Mouse (Mus musculus): Measurements from ENCODE around the gene Ttc26. TPM values are rescaled to one million over a fixed set of nuclear protein-coding genes. Genes with fewer than 3 reads are reported as not detected.
A peak's percentile ranks its signal among the peaks of the same experiment; 100 is the strongest.

Ttc26 gene
- 1 to 10 TPM; 2.8 to 5.7 TPM for total RNA-seq (2021)
- 0.39 and 0.52 TPM in 2 replicates for polyA plus RNA-seq (2012; rRNA removed)
- long read RNA-seq = 0 reads

DNA sequence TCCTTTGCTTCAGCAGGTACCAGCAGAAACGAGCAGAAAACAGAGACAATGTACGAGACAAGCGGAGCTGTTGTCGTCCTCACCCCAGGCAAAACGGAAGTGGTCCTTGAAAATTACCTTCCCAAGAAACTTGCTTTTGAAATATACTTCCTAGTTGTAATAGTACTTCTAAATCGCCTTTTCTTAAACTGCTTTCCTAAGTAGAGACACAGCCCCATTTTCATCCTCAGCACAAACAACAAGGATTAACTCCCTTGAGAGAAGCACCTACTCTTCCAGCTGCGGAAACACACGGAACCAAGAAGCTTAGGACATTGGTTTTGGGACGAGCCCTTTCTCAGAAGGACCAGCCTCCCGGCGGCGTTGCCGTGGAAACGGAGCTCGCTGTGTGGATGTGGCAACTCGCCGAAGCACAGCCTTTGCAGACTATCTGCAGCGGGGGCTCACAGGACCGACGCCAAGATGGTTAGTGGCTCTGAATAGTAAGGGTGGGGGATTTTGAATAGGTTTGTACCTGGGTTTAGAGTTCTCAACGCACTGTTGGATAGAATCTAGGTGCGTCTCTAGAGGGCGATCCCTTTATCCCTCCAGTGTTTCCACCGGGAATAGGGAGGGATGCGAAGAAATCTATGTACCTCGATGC is at the start of gene Ttc26:
Gene Ttc26, plus strand, starts transcription at position 341 of the 643 bp plus-strand sequence.
- peak; percentile 83 for DNase-seq

DNA sequence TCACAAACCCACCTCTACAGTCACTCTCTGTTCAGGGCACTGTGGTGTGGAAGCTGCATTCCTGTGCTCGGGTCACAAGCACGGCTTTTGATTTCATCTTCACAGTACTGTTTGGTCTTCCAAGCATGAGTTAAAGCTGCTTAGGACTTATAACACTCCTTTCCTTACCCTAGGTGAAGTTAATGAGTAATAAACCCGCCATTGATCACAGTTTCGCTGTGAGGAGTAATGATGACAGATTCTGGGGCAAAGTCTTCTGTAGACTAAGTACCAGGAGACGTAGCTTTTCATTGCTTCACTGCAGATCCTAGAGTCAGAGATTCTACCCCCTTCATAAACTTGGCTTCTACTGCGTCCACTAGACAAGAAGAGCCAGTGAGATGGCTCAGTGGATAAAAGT is 46.0 kb upstream of the Ttc26 start:
- DNase-seq = no peak

DNA sequence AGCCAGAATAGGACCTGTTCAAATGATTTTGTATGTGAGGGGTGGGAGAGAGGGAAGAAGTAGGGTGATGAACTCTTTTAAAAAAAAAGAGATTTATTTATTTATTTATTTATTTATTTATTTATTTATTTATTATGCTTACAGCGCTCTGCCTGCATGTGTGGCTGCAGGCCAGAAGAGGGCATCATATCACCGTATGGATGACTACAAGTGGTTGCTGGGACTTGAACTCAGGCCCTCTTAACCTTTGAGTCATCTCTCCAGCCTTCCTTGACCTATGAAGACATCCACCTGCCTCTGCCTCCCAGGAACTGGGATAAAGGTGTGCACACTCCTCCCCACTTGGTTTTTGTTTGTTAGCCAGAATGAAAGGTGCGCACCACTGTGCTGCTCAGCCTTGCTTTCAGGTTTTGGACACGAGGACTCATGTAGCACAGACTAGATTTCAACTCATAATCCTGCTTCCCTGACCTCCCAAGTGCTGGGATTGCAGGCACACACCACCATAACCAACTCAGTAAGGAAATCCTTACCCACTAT is 44.0 kb upstream of the Ttc26 start:
- DNase-seq = peak; percentile 21

DNA sequence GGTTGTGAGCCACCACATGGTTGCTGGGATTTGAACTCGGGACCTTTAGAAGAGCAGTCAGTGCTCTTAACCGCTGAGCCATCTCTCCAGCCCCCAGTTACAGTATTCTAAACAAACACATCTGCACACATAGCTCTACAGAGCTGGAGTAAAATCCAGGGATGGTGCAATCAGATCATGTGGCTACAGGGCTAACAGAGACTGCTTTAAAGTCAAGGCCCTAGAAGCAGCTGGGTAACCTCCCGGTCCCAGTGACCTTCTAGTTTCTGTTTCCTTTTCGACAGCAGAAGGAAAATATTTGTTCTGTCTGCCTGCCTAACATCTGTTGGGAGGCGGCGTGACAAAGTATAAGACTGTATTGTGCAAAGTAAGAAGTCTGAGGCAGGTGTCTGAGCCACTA is 43.3 kb upstream of the Ttc26 start:
- DNase-seq = peak; percentile 84

DNA sequence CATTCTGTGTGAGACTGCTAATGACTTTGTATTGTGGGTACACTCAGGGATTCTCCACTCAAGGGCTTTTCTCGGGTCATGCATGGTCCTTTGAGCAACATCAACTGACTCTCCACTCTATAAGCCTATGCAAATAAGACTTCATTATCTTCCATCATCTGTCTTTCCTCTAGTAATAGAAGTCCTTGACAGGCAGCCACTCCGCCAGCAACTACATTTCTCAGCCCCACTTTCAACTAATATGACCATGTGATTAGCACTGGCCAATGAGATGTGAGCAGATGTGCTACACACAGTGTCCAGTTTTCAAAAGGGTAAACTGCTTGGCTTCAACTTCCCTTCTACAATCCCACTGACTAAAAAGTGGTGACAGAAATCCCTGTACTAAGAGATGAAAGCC is 42.2 kb upstream of the Ttc26 start:
- DNase-seq = peak; percentile 40

DNA sequence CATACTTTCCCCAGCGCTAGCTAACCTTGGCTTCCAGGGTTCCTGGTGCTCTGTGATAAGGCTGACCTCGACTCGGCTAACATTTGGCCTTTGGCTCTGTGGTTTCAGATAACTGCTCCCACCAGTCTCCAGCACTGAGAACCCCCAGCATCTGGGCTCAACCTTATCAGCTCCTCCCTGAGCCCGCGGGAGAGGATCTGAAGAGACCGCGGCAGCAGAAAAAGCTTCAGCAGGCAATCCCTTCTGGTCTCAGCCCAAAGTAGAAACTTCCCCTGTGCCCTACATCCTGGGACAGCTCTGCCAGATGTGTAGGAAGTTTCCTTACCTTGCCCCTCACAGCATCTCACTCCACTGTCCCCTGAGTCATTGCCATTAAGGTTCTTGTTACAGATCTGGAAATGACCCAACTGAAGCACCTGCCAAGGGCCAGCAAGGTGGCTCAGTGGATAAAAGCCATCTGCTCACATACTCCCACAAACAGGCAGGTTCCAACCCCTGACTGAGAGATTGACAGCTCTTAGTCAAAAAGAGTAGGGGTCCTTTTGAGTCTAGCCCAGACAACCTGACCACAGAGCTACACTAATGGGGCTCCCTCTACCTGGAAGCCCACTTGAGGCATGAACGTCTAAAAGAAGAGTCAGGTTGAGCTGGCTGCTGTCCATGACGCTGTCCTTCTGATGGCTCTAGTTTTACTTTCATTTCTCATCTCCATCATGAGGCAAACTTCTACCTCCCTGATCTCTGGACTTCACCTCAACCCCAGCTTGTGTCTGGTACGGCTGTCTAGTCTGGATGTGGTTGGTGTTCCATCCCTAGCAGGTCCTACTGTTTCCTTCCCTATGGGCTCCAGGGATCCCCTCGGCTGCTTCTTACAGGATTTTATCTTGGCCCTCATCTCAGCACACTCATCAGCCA is 39.3 kb upstream of the Ttc26 start:
- DNase-seq = peak; percentile 37

DNA sequence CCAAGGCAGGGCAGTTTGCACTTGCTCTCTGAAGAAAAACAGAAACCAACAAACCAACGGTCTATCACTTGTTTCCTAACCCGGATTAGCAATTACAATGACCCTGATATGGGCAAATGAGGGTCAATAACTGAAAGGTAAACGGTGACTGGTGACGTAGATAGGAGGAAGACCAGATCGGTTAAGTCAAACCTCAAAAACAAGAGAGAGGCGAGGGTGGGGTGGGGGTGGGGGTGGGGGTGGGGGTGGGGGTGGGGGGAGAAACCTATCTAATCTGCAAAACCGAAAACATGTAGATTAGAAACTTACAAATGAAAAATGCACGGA is 38.6 kb upstream of the Ttc26 start:
- no peak for DNase-seq

DNA sequence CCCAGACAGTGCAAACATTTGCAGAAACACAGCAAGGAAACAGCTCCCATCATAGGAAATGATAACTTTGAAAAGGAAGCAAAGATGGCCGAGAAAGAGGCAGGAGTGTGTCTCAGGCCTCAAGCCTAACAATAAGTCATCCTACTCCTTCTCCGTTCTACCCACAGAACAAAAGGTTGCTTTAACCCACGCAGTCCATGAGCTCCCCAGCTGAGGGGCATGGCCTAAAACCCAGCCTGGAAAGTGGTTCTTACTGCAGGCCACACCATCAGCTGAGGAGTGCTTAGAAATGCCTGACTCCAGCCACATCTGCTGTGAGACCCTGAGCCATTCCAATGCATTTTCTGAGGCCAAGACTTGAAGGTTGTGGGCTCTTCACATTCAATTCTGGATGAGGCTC is 37.7 kb upstream of the Ttc26 start:
- no peak for DNase-seq

DNA sequence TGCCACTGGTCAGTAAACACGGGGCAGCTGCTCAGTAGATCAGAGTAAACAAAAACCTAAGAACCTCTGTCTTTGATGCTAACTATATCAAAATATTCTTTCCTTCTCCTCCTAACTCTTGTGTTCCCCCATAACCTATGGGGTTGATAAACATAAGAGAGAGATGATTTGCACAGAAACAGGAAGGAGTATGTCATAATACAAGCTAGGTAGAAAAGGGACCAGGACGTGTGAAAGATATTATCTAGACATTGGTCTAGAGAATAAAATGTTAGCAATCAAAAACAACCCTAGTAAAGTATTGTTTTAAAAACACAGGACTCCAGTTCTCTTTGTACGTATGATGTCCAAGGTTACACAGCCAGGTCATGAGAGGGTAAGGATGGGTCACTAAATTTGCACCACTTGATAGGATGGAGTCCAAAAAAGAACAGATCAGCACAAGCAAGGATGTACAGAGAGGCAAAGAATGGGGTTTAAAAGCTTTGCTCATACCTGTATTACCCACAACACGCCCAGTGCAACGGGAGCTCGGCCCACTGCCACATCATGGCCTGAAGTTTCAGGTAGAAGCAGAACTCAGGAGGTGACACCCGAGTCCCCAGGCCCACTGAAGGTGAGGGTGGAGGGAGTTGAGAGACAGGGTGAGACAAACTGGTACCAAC is 37.1 kb upstream of the Ttc26 start:
- no peak for DNase-seq

DNA sequence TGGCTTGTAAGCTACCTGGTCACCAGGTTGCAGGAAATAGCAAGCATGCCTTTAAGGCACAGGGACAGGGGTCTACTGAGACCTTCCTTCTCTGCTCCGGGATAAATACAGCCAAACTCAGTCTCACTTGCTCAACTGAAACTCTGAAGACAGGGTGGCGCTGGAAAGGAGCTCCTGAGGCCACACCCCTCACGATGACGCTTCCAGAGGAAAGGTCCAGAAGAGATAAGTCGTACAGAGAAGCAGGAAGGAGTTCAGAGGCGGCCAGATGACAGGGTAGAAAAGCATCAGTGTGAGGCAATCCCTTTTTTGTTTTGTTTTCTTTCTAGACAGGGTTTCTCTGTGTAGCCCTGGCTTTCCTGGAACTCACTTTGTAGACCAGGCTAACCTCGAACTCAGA is 35.5 kb upstream of the Ttc26 start:
- peak; percentile 85 for DNase-seq

DNA sequence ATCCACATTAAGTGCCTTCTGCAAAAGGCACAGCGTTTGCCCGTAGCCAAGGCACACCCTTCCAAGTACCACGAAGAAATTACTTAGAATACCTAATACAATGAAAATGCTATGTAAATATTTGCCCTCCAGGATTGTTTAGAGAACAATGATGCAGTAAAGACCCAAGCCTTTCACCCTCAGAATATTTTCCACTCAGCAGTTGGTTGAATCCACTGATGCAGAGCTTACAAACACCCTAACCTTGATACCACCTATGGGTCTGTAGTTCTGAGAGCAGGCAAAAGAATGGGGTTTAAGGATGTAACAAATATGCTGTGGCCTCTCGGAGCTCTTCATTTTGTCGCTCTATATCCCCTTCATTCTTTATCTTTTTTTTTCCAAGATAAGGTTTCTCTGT is 33.4 kb upstream of the Ttc26 start:
- no peak for DNase-seq

DNA sequence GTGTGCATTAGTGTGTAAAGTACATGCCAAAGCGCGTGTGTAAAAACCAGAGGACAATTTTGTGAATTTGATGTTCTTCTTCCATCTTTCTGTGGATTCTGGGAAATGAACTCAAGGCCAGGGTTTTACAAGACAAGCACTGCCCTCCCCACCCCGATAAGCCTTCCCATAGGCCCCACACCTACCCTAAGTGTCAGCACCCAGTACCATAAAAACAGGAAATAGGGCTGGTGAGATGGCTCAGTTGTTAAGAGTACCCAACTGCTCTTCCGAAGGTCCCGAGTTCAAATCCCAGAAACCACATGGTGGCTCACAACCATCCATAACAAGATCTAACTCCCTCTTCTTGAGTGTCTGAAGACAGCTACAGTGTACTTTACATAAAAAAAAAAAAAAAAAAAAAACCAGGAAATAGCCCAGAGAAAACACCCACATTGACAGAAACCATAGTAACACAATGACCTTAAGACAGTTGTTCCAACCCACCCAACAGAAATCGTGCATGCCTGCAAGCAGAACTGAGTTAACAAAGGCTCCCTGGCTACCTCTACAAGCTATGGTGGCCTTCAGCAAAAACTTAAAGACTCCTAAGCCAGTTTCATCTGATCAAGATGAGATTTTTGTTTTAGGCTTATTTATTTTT is 32.3 kb upstream of the Ttc26 start:
- DNase-seq = no peak

DNA sequence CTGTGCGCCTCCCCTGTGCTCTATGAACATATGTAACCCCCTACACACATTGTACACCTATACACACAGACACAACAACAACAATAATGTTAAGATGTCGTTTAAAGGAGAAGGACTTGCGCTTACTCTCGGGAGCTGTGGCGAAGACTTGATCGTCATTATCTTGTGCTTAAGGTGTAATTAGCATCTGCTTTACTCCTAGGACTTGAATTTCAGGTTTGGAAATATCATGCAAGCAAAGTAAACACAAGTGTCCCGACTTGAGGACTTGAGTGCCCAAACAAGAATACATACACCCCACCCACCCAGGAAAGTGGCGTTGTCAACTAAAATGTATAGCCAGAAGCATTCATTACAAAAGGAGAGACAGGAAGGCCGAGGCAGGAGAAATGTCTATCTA is 31.5 kb upstream of the Ttc26 start:
- no peak for DNase-seq

DNA sequence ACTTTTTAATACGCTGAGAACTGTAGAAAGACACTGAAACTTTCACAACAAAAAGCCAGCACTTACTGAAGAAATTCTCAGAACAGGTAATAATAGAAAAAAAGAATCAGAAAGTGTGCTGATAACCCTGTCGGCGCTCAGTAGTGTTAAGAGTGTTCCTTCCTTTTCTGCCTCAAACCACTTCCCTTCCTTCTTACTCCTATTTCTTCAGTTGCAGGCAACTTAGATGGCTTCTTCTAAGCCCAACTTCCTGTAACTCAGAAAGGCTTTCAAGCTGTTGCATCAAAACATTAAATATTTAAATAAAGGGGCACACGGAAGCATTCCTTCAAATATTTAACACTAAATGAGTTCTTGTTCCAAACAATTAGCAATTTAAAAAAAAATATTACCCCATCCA is 29.3 kb upstream of the Ttc26 start:
- no peak for DNase-seq

DNA sequence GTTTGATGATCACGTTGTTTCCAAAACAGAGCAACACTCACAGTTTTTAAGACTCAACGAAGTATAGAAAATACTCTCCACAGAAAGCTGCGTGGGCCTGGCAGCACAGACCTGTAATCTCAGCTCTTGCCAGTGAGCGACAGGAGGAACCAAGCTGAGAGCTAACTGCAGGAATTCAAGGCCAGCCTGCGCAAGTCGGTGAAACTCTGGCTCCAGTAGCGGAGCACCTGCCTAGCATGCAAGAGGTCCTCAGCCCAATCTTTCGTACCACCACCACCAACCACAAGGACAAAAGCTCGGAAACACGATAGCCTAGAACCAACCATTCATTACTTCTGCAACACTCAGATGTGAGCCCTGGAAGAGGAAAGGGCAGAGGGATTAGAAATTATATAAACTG is 28.8 kb upstream of the Ttc26 start:
- peak; percentile 62 for DNase-seq

DNA sequence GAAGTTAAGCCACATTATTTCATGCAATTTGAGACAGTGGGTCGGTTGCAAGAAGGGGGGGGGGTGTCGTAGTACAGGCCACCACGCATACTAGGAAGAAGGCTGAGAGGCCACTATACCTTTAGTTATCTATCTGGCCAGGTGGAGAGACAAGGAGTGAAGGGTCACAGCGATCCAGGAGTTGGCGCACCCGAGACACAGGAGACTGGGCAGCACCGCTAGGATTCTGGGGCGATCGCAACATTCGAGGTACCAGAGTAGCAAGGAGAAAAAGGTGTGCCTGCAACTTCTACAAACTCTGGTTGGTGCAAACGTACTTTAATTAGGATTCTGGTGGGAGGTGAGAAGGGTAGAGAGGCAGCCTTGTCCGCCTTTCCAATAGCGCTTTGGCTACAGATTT is 28.1 kb upstream of the Ttc26 start:
- DNase-seq = no peak

DNA sequence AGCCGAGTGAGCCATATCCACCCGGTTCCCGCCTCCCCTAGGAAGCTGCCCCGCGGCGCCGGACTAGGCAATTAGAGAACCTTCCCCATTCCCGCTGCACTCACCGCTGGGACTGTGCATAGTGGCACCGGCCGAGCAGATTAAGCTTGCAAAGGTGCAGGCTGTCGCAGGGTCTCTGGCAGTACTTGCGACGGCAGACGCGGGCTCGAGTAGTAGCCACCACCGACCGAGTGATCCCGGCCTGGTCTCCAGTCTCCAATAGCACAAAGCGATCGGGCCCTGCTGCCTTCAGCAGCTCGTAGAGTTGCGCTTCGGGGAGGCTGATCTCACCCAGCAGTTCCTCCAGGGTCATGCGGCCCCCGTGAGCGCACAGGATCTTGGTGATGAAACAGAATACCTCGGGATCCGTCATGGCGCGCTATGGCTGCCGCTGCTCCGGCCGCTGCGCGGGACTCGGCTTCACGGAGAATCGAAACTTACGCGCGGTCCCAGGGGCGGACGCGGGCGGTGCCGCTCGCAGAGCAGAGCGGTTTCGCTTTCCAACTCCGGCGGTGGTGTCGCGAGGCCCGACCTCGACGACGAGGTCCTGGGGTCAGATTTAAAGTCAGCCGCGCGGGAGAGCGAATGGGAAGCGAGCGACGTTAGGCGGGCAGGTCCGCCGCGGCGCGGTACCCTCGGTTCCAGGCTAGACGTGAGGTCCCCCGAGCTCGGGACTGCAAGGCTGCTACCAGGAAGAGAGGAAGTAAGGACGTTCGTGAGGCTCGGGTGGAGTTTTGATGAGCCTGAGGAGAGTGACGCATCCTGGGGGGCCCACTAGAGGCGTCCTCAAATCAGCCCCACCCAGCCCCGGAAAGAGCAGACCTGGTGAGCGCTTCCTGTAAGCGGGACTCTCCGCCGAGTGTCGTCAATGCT is 27.2 kb upstream of the Ttc26 start, which contains the start of gene Zc3hav1:
Gene Zc3hav1, minus strand, starts transcription at position 793 of the 912 bp plus-strand sequence.
- peak; percentile 93 for DNase-seq

DNA sequence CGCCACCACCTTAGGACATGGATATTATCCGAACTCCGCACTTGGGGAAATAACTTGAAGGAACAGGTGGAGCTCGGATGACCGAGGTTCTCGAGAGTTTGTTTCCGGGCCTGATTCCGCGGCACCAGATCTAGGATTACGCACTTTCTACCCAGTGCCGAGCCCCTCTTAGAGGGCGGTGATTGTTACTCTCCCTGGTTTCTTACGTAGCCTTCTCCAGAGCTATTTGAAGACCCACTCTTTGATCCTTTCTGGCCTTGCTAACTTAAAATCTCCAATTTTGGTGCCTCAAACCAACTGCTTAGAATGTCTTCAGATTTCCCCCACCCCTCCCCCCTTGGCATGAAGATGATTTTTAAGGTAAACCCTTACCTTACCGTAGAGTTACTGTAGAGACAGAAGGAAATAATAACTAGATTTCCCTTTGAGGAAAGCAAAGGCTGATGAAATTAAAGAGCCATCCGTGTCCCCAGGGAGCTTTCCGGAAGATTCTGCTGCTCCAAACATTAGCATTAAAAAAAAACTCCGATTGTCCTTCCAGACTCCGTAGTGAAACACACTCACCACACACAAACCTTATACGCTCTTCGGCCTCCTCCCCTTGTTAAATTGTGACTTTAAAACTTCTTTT is 26.4 kb upstream of the Ttc26 start:
- DNase-seq = no peak

DNA sequence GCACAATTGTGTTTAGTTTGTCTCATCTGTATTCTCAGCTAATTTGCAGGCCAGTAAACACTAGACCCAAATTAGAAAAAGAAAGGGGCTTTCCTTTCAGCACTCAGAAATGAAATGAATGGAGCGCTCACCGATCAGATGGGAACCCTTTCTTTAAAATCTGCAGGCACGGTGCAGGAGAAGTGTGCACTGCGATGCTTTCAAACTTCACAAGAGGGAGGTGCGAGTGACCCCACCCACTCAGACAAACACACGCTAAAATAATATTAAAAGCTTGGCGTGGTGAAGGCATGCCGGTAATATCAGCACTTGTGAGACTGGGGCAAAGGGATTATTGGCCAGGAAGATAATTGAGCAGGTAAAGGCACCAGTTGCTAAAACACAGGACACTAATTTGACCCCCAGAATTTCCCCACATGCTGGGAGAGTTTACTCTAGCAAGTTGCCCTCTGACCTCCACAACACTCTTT is 25.9 kb upstream of the Ttc26 start:
- DNase-seq = no peak

DNA sequence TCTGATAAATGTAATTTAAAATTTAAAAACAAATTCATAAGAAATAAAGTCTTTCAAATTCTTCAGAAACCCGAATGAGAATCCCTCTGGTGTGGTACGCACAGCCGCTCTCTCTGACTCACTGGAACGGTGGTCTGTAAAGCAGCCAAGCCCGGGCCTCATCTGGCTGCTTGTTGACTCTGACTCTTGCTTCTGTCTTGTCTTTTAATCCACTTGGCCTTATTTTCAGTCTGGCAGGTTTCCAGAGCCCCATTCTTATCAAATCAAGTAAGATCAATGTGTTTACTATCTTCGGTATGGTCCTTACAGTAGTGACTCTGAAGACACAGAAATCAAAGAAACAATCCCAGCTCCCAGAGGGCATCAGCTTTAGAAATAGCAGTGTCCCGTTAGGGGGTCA is 25.4 kb upstream of the Ttc26 start:
- DNase-seq = peak; percentile 36

Measured in adrenal gland, adult 2 months (tissue).